Mouse (Mus musculus) neural tube, embryonic 15.5 days (tissue): ENCODE results near the gene Hoxb9. TPM values are rescaled to one million over a fixed set of nuclear protein-coding genes. Genes with fewer than 3 reads are reported as not detected.

Source experiments
- ATAC-seq: fragments of 200-750 bp; cut with Nextera tagmentation; 2 replicates; pipeline ENCODE4 v1.8.0; 2017; ENCODE audit warnings: mild to moderate bottlenecking, moderate TSS enrichment, moderate library complexity; ENCODE audit not compliant: low FRiP score
- H3K27ac ChIP-seq: fragments of 300-500 bp; sonication (generic); replicated peaks from 2 replicates; pipeline ENCODE4 v1.5.1; 2015; ENCODE audit warnings: mild to moderate bottlenecking, inconsistent platforms
- H3K27me3 ChIP-seq: fragments of 300-500 bp; sonication (generic); replicated peaks from 2 replicates; pipeline ENCODE4 v1.6.1; 2015; ENCODE audit warnings: inconsistent platforms
- H3K36me3 ChIP-seq: fragments of 300-500 bp; sonication (generic); 2 replicates; pipeline ENCODE4 v1.6.1; 2015; ENCODE audit warnings: inconsistent platforms
- H3K4me1 ChIP-seq: fragments of 300-500 bp; sonication (generic); 2 replicates; pipeline ENCODE4 v1.6.1; 2015; ENCODE audit warnings: inconsistent platforms
- H3K4me2 ChIP-seq: fragments of 300-500 bp; sonication (generic); 2 replicates; pipeline ENCODE4 v1.6.1; 2015; ENCODE audit warnings: inconsistent platforms, mild to moderate bottlenecking, moderate library complexity
- H3K4me3 ChIP-seq: fragments of 300-500 bp; sonication (generic); replicated peaks from 2 replicates; pipeline ENCODE4 v1.5.1; 2015; ENCODE audit warnings: mild to moderate bottlenecking, inconsistent platforms
- H3K9ac ChIP-seq: fragments of 300-500 bp; sonication (generic); replicated peaks from 2 replicates; pipeline ENCODE4 v1.6.1; 2015; ENCODE audit warnings: mild to moderate bottlenecking, inconsistent platforms
- H3K9me3 ChIP-seq: fragments of 300-500 bp; sonication (generic); replicated peaks from 2 replicates; pipeline ENCODE4 v1.6.1; 2016; ENCODE audit warnings: inconsistent platforms
- WGBS: fragments of 180-500 bp; shearing (Covaris S2); methylation state at CpG from one replicate; pipeline ENCODE4 v1.1.7; 2015; ENCODE audit warnings: mixed read lengths; 5-methylcytosine and 5-hydroxymethylcytosine counted together
- polyA plus RNA-seq: library from polyadenylated mRNA; unstranded; fragments of >200 nt; fragmentation: Nextera tagmentation; extraction: Ambion mirVana; gene quantifications from 2 replicates; pipeline ENCODE4 v1.2.1, GENCODE M21; 2015

Hoxb9 gene
- polyA plus RNA-seq, 1 experiment from 2014 or later = 57.5 TPM

DNA sequence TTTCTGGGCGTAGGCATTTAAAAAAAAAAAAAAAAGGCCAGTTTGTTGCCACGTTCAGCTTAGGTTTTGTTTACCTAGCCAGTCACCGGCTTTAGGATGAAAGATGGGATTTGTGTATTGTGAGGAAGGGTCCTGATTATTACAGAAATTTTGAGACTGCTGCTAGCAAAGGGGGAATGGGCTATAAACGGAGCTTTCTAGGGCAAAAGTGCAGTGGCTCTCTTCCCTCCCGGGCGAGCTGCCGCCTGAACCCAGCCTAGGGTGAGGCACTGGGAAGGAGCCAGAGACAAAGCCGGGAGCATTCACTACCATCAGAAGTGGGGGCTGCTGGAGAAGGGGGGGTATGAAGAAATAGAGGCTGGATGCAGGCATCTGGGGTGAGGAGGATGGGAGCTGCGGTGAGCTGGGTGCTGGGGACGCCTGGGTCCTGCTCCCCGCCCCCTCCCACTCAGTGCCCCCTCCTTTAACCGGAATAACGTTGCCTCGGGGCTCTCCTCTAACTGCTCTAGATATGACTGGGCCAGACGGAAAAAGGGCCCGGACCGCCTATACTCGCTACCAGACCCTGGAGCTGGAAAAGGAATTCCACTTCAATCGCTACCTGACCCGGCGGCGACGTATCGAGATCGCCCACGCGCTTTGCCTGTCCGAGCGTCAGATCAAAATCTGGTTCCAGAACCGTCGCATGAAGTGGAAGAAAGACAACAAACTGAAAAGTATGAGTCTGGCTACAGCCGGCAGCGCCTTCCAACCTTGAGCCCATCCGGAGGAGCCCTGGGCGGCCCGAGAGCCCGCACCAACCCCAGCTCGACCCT is 33.3 kb downstream of the Hoxb9 start:
- H3K4me2 ChIP-seq = peak overlapping the region; percentile 87
- H3K4me3 ChIP-seq = peak overlapping the region; percentile 60
- peaks cover 83% of the 10 kb centered on the region for H3K4me1 ChIP-seq
- 2% methylated on average over 38 of the region's 38 CpGs for WGBS
- H3K9me3 ChIP-seq = no peaks in the 10 kb centered on the region
- H3K9ac ChIP-seq = peak overlapping the region; percentile 83
- H3K27me3 ChIP-seq = no peaks in the 10 kb centered on the region
- no peak for ATAC-seq
- peak overlapping the region; percentile 99 for H3K27ac ChIP-seq
- no peaks in the 10 kb centered on the region for H3K36me3 ChIP-seq

DNA sequence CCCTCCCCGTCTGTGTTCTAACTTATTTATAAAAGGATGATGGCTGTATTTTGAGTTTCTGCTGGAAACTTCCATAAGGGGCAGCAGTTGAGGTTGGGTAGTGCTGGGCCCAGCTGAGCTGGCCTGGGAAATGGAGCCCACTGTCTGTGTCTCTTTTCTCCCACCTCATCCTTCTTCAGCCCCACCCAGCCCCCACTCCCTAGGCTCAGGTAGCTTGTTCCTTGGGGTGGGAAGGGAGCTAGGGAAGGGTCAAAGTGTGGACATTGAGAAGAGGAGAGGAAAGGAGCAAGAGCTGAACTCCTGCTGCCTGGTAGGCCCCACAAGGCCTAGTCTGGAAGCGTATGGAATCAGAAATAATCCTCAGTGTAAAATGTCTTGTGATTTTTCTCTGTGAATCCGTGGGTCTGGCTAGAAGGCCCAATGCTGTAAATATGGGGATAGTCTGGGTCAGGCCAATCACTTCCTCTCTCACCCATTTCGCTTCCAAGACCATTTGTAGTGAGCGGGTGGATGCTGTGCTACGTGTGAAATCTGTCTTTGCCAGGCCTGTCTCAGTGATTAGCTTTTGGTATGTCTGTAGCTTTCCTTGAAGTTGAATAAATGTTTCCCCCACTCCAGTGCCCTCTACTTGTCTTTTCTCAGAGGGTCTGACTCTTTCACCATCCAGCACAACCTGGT is 34.4 kb downstream of the Hoxb9 start:
- Histone ChIP-seq H3K9ac (peak overlapping the region; percentile 83), H3K27me3 (no peaks in the 10 kb centered on the region), H3K27ac (peak overlapping the region; percentile 99), H3K4me2 (peak overlapping the region; percentile 87), H3K36me3 (no peaks in the 10 kb centered on the region), H3K9me3 (no peaks in the 10 kb centered on the region), H3K4me1 (peaks cover 89% of the 10 kb centered on the region), H3K4me3 (peak overlapping the region; percentile 60)
- no peak for ATAC-seq
- WGBS = 13% methylated on average over 6 of the region's 6 CpGs

GRCm38 (mm10) chr11:96306183-96306907 is 35.1 kb downstream of the Hoxb9 start:
- peaks cover 91% of the 10 kb centered on the region for H3K4me1 ChIP-seq
- no peaks in the 10 kb centered on the region for H3K9me3 ChIP-seq
- H3K4me2 ChIP-seq = peak overlapping the region; percentile 87
- no peaks in the 10 kb centered on the region for H3K27me3 ChIP-seq
- peak overlapping the region; percentile 60 for H3K4me3 ChIP-seq
- peak overlapping the region; percentile 99 for H3K27ac ChIP-seq
- 7% methylated on average over 7 of the region's 7 CpGs for WGBS
- peak overlapping the region; percentile 83 for H3K9ac ChIP-seq
- no peaks in the 10 kb centered on the region for H3K36me3 ChIP-seq
- ATAC-seq = no peak

DNA sequence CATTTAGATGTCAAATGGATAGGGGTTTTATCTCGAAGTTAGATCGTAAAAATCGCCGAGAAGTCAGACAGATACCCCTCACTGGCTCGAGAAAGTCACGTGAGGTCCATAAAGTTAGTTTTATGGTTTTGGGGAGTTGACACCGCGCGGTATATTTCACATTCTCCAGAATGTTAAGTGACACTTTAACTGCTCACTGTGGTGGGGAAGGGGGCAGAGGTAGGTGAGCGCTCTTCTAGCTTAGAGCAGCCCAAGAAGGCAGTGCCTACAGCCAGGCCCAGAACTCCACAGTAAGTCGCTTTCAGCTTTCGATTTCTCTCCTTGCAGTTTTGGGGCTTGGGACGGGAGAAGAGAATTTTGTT is 35.6 kb downstream of the Hoxb9 start:
- WGBS = 6% methylated on average over 13 of the region's 13 CpGs
- peak overlapping the region; percentile 87 for H3K4me2 ChIP-seq
- peak overlapping the region; percentile 99 for H3K27ac ChIP-seq
- peak overlapping the region; percentile 60 for H3K4me3 ChIP-seq
- no peaks in the 10 kb centered on the region for H3K27me3 ChIP-seq
- peaks cover 91% of the 10 kb centered on the region for H3K4me1 ChIP-seq
- no peaks in the 10 kb centered on the region for H3K9me3 ChIP-seq
- peak overlapping the region; percentile 83 for H3K9ac ChIP-seq
- peak; percentile 45 for ATAC-seq
- no peaks in the 10 kb centered on the region for H3K36me3 ChIP-seq

DNA sequence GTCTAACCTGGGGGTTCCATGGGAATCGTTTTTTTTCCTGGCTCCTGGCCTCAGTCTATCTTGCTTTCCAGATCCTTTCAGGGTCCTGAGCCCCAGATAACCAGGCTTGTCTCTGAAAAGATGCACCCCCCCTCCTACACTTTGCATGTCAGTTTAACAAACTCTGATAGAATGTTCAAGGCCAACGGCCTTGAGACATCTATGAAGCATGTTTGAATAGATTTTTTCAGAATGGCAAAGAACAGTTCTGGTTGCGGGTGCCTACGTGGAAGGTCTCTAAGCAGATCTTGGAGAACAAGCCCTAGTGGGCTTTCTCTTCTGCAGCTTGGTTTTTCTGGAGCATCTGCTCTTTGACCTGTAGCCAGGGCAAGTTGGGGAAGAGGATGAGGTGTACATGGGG is 37.5 kb downstream of the Hoxb9 start:
- peak overlapping the region; percentile 87 for H3K4me2 ChIP-seq
- no peaks in the 10 kb centered on the region for H3K9me3 ChIP-seq
- no peak for ATAC-seq
- H3K9ac ChIP-seq = peak overlapping the region; percentile 83
- WGBS = 2% methylated on average over 4 of the region's 4 CpGs
- H3K27me3 ChIP-seq = no peaks in the 10 kb centered on the region
- peaks cover 95% of the 10 kb centered on the region for H3K4me1 ChIP-seq
- H3K4me3 ChIP-seq = peak overlapping the region; percentile 60
- H3K27ac ChIP-seq = peak overlapping the region; percentile 99
- H3K36me3 ChIP-seq = no peaks in the 10 kb centered on the region

DNA sequence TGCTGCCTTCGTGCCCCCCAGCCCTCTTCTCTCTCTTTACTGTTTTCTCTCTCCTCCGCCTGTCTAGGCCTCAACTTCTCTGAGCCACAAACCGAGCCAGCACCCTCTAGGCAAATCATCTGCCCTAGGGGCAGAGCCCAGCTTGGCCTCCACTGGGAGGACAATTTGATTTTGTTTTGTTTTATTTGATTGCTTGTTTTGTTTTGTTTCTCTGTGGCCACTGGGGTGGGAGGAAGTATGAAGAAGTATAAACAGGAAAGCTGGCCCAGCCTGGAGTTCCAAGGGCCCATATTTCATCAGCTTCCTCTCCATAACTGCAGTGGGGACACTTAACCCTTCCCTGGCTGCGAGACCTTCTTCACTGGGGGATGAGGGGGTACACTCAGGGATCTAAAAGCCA is 38.0 kb downstream of the Hoxb9 start:
- peak overlapping the region; percentile 83 for H3K9ac ChIP-seq
- no peak for ATAC-seq
- WGBS = 2% methylated on average over 4 of the region's 4 CpGs
- peak overlapping the region; percentile 60 for H3K4me3 ChIP-seq
- peak overlapping the region; percentile 99 for H3K27ac ChIP-seq
- H3K36me3 ChIP-seq = no peaks in the 10 kb centered on the region
- peak overlapping the region; percentile 87 for H3K4me2 ChIP-seq
- H3K9me3 ChIP-seq = no peaks in the 10 kb centered on the region
- no peaks in the 10 kb centered on the region for H3K27me3 ChIP-seq
- H3K4me1 ChIP-seq = peaks cover 97% of the 10 kb centered on the region

DNA sequence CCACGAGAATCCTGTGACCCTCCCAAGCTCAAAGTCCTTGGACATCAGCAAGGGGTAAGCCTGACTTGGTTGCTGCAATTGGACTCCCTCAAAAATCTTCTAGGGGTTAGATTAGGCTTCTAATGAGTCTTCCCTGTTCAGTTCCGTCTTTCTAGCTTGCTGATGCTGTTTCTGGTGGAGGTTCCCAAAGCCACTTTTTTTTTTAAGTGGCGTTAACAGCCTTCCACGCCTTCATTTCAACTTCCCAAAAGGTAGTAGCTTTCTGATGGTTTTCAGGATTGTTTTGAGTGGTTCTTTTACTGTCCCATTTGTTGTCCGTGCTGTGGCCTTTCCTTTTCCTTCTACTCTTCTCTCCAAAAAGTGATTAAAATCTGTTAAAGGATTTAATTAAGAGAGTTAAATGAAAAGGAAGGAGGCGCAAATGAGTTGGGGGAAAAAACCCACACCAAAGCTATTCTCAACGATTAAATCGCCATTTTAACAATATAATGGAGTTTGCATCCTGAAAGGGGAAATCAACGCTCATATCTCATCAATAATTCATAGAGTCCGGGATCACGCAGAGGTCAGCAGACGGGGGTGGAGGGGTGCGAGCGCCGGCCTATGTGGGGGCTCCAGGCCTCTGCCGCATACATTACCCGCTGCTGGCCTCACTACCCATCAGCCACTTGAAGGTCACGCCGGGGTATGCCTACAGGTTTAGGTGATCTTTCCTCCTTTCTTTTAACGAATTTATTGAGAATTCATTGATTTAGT is 39.1 kb downstream of the Hoxb9 start:
- H3K27me3 ChIP-seq = no peaks in the 10 kb centered on the region
- H3K36me3 ChIP-seq = no peaks in the 10 kb centered on the region
- peak overlapping the region; percentile 87 for H3K4me2 ChIP-seq
- no peak for ATAC-seq
- peak overlapping the region; percentile 60 for H3K4me3 ChIP-seq
- peak overlapping the region; percentile 83 for H3K9ac ChIP-seq
- peak overlapping the region; percentile 99 for H3K27ac ChIP-seq
- peaks cover 100% of the 10 kb centered on the region for H3K4me1 ChIP-seq
- WGBS = 5% methylated on average over 20 of the region's 20 CpGs
- H3K9me3 ChIP-seq = no peaks in the 10 kb centered on the region

- peak overlapping the region; percentile 83 for H3K9ac ChIP-seq
- H3K27ac ChIP-seq = peak overlapping the region; percentile 99
- H3K4me2 ChIP-seq = peak overlapping the region; percentile 87
- H3K27me3 ChIP-seq = no peaks in the 10 kb centered on the region
- H3K36me3 ChIP-seq = no peaks in the 10 kb centered on the region
- WGBS = 4% methylated on average over 6 of the region's 6 CpGs
- H3K9me3 ChIP-seq = no peaks in the 10 kb centered on the region
- ATAC-seq = no peak
- peaks cover 100% of the 10 kb centered on the region for H3K4me1 ChIP-seq
- peak overlapping the region; percentile 60 for H3K4me3 ChIP-seq
Measured at GRCm38 (mm10) chr11:96311097-96311496, 39.8 kb downstream of the Hoxb9 start.

- H3K27me3 ChIP-seq = no peaks in the 10 kb centered on the region
- peak; percentile 74; the same call in 1 of the 2 replicates for ATAC-seq
- H3K4me2 ChIP-seq = peak overlapping the region; percentile 87
- H3K36me3 ChIP-seq = no peaks in the 10 kb centered on the region
- H3K9ac ChIP-seq = peak overlapping the region; percentile 83
- peak overlapping the region; percentile 99 for H3K27ac ChIP-seq
- H3K4me1 ChIP-seq = peaks cover 100% of the 10 kb centered on the region
- WGBS = 2% methylated on average over 30 of the region's 31 CpGs
- peak overlapping the region; percentile 60 for H3K4me3 ChIP-seq
- H3K9me3 ChIP-seq = no peaks in the 10 kb centered on the region
Measured at GRCm38 (mm10) chr11:96311520-96312417, 40.5 kb downstream of the Hoxb9 start.

DNA sequence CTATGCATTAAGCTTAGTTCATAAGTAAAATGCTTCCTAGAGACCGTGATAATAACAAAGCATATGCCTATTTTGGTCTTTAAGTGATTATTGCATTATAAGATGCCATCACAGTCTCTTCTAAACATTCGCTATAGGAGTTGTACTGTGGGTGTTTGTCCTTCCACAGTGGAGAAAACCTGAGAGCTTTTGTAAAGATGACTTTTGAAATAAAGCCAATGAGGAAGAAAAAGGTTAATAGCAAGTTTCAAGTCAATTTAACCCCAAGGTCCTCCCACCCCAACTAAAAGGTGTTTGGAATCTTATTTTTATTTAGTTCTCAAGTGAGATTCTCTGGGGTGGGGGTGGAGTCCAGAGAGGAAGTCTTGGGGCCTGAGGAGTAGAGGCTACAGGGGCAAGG is 41.9 kb downstream of the Hoxb9 start:
- Histone ChIP-seq H3K36me3 (no peaks in the 10 kb centered on the region), H3K27ac (peak overlapping the region; percentile 99), H3K9ac (peak overlapping the region; percentile 83), H3K4me1 (peaks cover 96% of the 10 kb centered on the region), H3K27me3 (no peaks in the 10 kb centered on the region), H3K4me2 (peak overlapping the region; percentile 87), H3K4me3 (peak overlapping the region; percentile 60), H3K9me3 (no peaks in the 10 kb centered on the region)
- WGBS = 13% methylated on average over 2 of the region's 2 CpGs
- no peak for ATAC-seq
